ENCODE assay signal across 12 mouse cellular contexts in genomic region chr14:79724002-79724681, GRCm38 (mm10). TPM values are rescaled to one million over a fixed set of nuclear protein-coding genes. Genes with fewer than 3 reads are reported as not detected.
DNase-seq lines count a peak whose midpoint lies in the region; ATAC-seq and TF ChIP-seq lines count a peak whose summit lies in the region.
"Had no signal": no experiment of that assay in that cellular context is flagged by ENCODE, and none has a peak within 500 bp of the region (broad histone marks: within the 10 kb centered on the region; RNA-seq: fewer than 3 reads in every experiment).

No protein-coding gene starts in this region.

- H3K36me3 ChIP-seq in forebrain, embryonic 12.5 days (replicated peaks), result no peaks in the 10 kb centered on the region
- no peaks in the 10 kb centered on the region for H3K36me3 ChIP-seq in midbrain, postnatal 0 days (ENCODE audit: insufficient read depth, low read length)
- H3K36me3 ChIP-seq: heart, embryonic 15.5 days; limb, embryonic 15.5 days had no signal

- no peak overlapping the region for H3K9ac ChIP-seq in forebrain, embryonic 12.5 days
- no peak overlapping the region for H3K9ac ChIP-seq in midbrain, postnatal 0 days (replicated peaks; ENCODE audit: low read length, poor library complexity, severe bottlenecking)
- H3K9ac ChIP-seq: heart, embryonic 15.5 days; limb, embryonic 15.5 days had no signal

- 61% methylated on average over 18 of the region's 18 CpGs for WGBS in forebrain, embryonic 12.5 days
- WGBS in midbrain, postnatal 0 days, result 29% methylated on average over 18 of the region's 18 CpGs

- H3K9me3 ChIP-seq in forebrain, embryonic 12.5 days, result no peaks in the 10 kb centered on the region
- H3K9me3 ChIP-seq in midbrain, postnatal 0 days (ENCODE audit: low read length), result no peaks in the 10 kb centered on the region
- H3K9me3 ChIP-seq: heart, embryonic 15.5 days; limb, embryonic 15.5 days had no signal

- no peak overlapping the region for H3K4me3 ChIP-seq in forebrain, embryonic 12.5 days (replicated peaks)
- H3K4me3 ChIP-seq in layer of hippocampus, adult 2 months, result peak overlapping the region; percentile 22; the same call in 1 of the 2 replicates
- no peak overlapping the region for H3K4me3 ChIP-seq in midbrain, postnatal 0 days (ENCODE audit: low read depth, low read length)
- H3K4me3 ChIP-seq: heart, embryonic 15.5 days; limb, embryonic 15.5 days had no signal

- peaks cover 35% of the 10 kb centered on the region for H3K4me1 ChIP-seq in forebrain, embryonic 12.5 days
- peaks cover 11% of the 10 kb centered on the region for H3K4me1 ChIP-seq in midbrain, postnatal 0 days (ENCODE audit: insufficient read depth, low read length)
- H3K4me1 ChIP-seq: heart, embryonic 15.5 days; limb, embryonic 15.5 days had no signal

- no peak for TF ChIP-seq CTCF in layer of hippocampus, adult 2 months (conservative IDR thresholded peaks at IDR 0.05)
- no peak for TF ChIP-seq CTCF in midbrain, postnatal 0 days (IDR thresholded peaks at IDR 0.05)

- no peaks in the 10 kb centered on the region for H3K27me3 ChIP-seq in forebrain, embryonic 12.5 days
- no peaks in the 10 kb centered on the region for H3K27me3 ChIP-seq in midbrain, postnatal 0 days (ENCODE audit: insufficient read depth, low read length)
- H3K27me3 ChIP-seq: heart, embryonic 15.5 days; limb, embryonic 15.5 days had no signal

- DNase-seq in frontal cortex, adult 2 months (ENCODE audit: extremely low spot score in 1 of 2, low spot score in 1 of 2), result peak; percentile 14 to 66
- DNase-seq in frontal cortex, postnatal 25 days (ENCODE audit: low spot score in 2 of 2), result no peak
- peak; percentile 60 to 76 for DNase-seq in layer of hippocampus, adult 2 months (ENCODE audit: low spot score in 2 of 2)
- peak; percentile 90 for DNase-seq in midbrain, postnatal 0 days (ENCODE audit: low spot score)
- DNase-seq in ovary, adult 18-20 months (ENCODE audit: low spot score), result no peak
- no peak for DNase-seq in gastrocnemius, adult 8-10 months (ENCODE audit: low spot score in 2 of 2)
- DNase-seq in kidney, postnatal 25 days, result no peak
- DNase-seq: B cell, adult 2 months had no signal

- 0 out of 2 replicates have a peak overlapping the region, but pooled peaks have one; percentile 8 for H3K4me2 ChIP-seq in forebrain, embryonic 12.5 days
- no peak overlapping the region for H3K4me2 ChIP-seq in midbrain, postnatal 0 days (ENCODE audit: low read depth, low read length, poor library complexity, severe bottlenecking)
- H3K4me2 ChIP-seq: heart, embryonic 15.5 days; limb, embryonic 15.5 days had no signal

- peak overlapping the region; percentile 68 for H3K27ac ChIP-seq in forebrain, embryonic 12.5 days
- H3K27ac ChIP-seq in layer of hippocampus, adult 2 months, result peak overlapping the region; percentile 48; the same call in 1 of the 2 replicates
- H3K27ac ChIP-seq in midbrain, postnatal 0 days (ENCODE audit: low read depth, low read length), result peak overlapping the region; percentile 73
- H3K27ac ChIP-seq: heart, embryonic 15.5 days; limb, embryonic 15.5 days; macrophage had no signal

- peak; percentile 79 for ATAC-seq in forebrain, embryonic 12.5 days (ENCODE audit: low FRiP score)
- ATAC-seq in midbrain, postnatal 0 days (ENCODE audit: low FRiP score), result peak; percentile 86

RNA-seq across cellular contexts. Expression of gene Pcdh8, which starts 47.0 kb away (rescaled TPM):
- 26.4 and 26.9 TPM in 2 replicates for polyA plus RNA-seq in frontal cortex, adult 2 months (2012; rRNA removed)
- polyA plus RNA-seq in forebrain, embryonic 12.5 days (2016; fragmentation: Nextera tagmentation; extraction: Ambion mirVana), result 26.5 and 26.7 TPM in 2 replicates
- 10 to 100 TPM; 75.7 to 81.7 TPM for total RNA-seq in layer of hippocampus, adult 2 months (2021)
- total RNA-seq in midbrain, postnatal 0 days (2014; rRNA removed), result 149 and 150 TPM in 2 replicates
- polyA plus RNA-seq in midbrain, postnatal 0 days (2015; fragmentation: Nextera tagmentation; extraction: Ambion mirVana), result 49.3 and 50.2 TPM in 2 replicates
- total RNA-seq in gastrocnemius, adult 8-10 months (2022), result not detected
- polyA plus RNA-seq: macrophage had no signal

Comparison
In these comparisons a context has a peak if more than half of its experiments do, and no peak if none do; other contexts are left out.
1. DNase-seq: peak in frontal cortex, adult 2 months (2 of 2), layer of hippocampus, adult 2 months (2 of 2) and midbrain, postnatal 0 days (single experiment); none in frontal cortex, postnatal 25 days (0 of 2), ovary, adult 18-20 months (single experiment), gastrocnemius, adult 8-10 months (0 of 2) and kidney, postnatal 25 days (0 of 2).
2. RNA of gene Pcdh8, which starts 47.0 kb away (total RNA-seq): 149 to 150 TPM in midbrain, postnatal 0 days and 75.7 to 81.7 TPM in layer of hippocampus, adult 2 months; not detected in gastrocnemius, adult 8-10 months; every median in the first group is over 10 times any median in the second.
3. Peak in every context shown above with its lines, with median percentiles within 50 percentile points of each other: H3K27ac ChIP-seq.